Mouse (Mus musculus): ENCODE measurements around the gene Tbx15.

GRCm38 (mm10) chr3:99261371-99261791 is 21.2 kb downstream of the Tbx15 start:
- TF ChIP-seq CTCF (IDR thresholded peaks at IDR 0.05; ENCODE audit: low read depth, low read length) = no peak
- no peak for TF ChIP-seq EP300 (IDR thresholded peaks at IDR 0.05; ENCODE audit: insufficient read depth, low read depth, low read length)

Measured in ES-Bruce4 (cell line).